Mouse (Mus musculus) bone marrow, adult 2 months (tissue): Measurements from ENCODE around the gene Ephb2. TPM values are rescaled to one million over a fixed set of nuclear protein-coding genes. Genes with fewer than 3 reads are reported as not detected.

Source experiments
- H3K27ac ChIP-seq: fragments of 200-500 bp; 2 replicates; pipeline ENCODE4 v1.5.1; 2012; ENCODE audit warnings: low read depth, mild to moderate bottlenecking, control low read depth, inconsistent platforms, low read length; ENCODE audit not compliant: control insufficient read depth, poor library complexity, insufficient read depth
- H3K4me1 ChIP-seq: fragments of 200-500 bp; 2 replicates; pipeline ENCODE4 v1.6.1; 2011; ENCODE audit warnings: low read length; ENCODE audit not compliant: control insufficient read depth, insufficient read depth
- H3K4me3 ChIP-seq: fragments of 200-500 bp; replicated peaks from 2 replicates; pipeline ENCODE3; 2011; ENCODE audit warnings: mild to moderate bottlenecking, low read depth, low read length, control low read depth; ENCODE audit not compliant: control insufficient read depth
- CTCF ChIP-seq: fragments of 200-500 bp; IDR thresholded peaks from 2 replicates; pipeline ENCODE4 v1.5.1; 2011; ENCODE audit warnings: low read length, control low read depth; ENCODE audit not compliant: control insufficient read depth, insufficient read depth
- POLR2A ChIP-seq: fragments of 200-500 bp; IDR thresholded peaks from 2 replicates; pipeline ENCODE4 v1.6.1; 2011; ENCODE audit warnings: low read depth, mild to moderate bottlenecking, control low read depth, low read length, borderline replicate concordance; ENCODE audit not compliant: control insufficient read depth
- WGBS: fragments of 180-500 bp; shearing (Covaris S2); methylation state at CpG from one replicate; pipeline ENCODE4 v1.1.7; 2018; 5-methylcytosine and 5-hydroxymethylcytosine counted together
- polyA plus RNA-seq: library from polyadenylated mRNA; stranded (reverse); fragments of >200 nt; gene quantifications from 2 replicates; pipeline ENCODE4 v1.2.4, GENCODE M21; 2011; ENCODE audit warnings: low replicate concordance; ENCODE audit not compliant: missing spikeins, insufficient read depth, insufficient read length

The Ephb2 gene
- polyA plus RNA-seq, 1 experiment, result 5.1 TPM

DNA sequence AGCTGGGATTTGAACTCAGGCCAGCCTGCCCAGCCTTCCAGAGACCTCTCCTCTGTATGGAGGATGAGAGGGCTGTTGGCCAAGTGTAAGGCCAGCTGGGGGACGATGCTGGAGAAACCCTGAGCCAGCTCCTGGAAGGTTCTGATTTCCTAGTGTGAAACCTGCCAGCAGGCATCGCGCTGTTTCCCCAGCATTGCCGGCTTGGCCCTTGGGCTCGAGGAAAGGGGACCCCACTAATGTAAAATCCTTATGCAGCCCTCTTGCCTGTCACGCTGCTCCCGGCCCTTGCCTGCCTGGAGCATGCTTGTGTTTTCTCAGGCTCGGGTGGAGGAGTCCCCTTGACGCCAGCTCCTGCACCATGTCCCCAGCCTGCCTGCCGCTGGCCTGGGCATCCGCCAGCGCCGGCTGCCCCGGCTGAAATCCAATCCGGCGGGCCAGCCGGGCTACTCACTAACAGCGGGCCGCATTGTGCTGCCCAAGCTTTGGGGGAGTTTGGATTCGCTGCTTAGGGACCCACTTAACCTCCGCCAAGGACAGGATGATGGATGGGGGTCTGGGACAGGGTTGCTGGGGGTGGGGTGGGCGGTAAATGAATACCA, 52.1 kb downstream of the Ephb2 start:
- Histone ChIP-seq H3K4me1 (no peaks in the 10 kb centered on the region), H3K27ac (no peak overlapping the region), H3K4me3 (no peak overlapping the region)
- TF ChIP-seq CTCF, result no peak
- TF ChIP-seq POLR2A, result no peak
- WGBS, result 87% methylated on average over 22 of the region's 22 CpGs

DNA sequence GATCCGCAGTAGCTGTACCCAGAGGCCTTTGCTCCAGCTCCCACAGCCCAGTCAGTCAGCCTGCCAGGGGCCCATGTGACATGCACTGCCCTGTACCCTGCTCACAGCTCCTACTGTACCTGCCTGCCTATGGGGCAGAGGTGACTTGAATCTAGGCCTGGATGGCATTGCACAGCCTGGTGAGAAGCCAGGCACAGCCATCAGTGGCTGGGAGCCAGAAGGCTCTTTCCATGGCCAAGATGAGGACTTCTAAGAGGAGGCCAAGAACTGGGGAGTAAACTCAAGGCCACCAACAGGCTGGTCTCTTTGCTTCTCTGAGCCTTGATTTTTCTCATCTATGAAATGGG, 53.2 kb downstream of the Ephb2 start:
- Histone ChIP-seq H3K27ac (no peak overlapping the region), H3K4me3 (no peak overlapping the region), H3K4me1 (no peaks in the 10 kb centered on the region)
- WGBS, result 95% methylated on average over 1 of the region's 1 CpGs
- TF ChIP-seq CTCF (no peak), POLR2A (no peak)

DNA sequence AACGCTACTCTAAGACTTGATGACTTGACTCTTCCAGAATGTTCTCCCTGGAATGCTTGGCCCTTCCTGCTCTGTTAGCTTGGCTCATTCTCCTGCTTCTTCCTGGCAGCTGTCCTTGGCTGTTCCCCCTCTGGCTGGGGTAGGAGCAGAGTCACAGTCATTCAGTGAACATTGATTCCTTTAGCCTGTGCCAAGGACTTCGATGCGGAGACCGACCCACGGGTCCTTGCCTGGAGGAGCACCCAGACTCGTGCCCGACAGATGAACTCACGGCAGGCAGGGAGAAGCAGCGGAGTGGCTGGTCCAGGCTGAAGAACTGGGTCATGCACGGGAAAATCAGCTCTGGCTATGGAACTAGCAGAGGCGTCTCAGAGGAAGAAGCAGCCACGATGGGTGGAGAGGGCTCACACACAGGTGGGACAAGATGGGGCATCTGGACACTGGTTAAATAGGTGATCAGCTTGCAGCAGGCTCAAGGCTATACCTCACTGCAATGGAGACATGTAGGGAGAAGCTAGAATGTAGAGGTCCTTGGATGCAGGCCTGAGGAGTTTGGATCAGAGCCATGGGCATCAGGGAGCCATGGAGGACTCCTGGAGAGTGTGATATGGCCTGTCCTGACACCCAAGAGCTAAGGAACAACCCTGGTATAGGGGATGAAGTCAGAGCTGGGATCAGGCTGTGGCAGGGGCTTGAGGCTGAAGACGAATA, 53.8 kb downstream of the Ephb2 start:
- 90% methylated on average over 13 of the region's 13 CpGs for WGBS
- no peak overlapping the region for H3K27ac ChIP-seq
- H3K4me1 ChIP-seq, result no peaks in the 10 kb centered on the region
- TF ChIP-seq POLR2A (no peak), CTCF (no peak)
- no peak overlapping the region for H3K4me3 ChIP-seq

DNA sequence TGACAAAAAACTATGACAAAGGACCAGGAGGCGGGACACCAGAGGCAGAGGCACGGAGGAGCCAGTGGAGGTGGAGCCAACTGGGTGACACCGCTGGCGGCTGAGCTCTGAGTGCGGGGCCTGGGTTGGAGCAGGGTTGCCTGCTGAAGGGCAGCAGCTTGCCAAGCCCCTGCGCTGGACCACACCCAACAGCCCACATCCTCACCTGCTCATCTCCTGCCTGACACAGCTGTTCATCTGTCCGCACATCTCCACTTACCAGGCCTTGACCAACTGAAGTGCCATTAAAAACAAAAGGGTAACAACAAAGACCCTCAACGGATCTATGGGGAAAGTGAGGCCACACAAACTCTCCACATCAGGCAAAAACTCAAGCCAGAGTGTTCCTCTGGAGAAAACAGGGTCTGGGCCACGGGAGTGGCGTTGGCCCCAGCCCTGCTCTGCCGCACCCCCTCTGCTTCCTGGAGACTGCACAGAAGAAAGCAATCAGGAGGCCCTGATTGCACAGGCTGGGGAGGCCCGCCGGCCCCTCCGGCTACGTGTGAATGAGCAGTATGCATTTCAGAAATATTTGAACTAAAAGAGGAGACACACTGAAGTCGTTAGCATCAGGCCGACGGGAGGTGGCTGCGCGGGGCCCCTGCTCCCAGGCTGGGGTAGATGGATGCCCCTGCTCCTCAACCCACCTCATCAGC, 55.4 kb downstream of the Ephb2 start:
- Histone ChIP-seq H3K4me1 (no peaks in the 10 kb centered on the region), H3K4me3 (no peak overlapping the region), H3K27ac (no peak overlapping the region)
- 87% methylated on average over 20 of the region's 20 CpGs for WGBS
- TF ChIP-seq POLR2A, result no peak
- TF ChIP-seq CTCF, result no peak

DNA sequence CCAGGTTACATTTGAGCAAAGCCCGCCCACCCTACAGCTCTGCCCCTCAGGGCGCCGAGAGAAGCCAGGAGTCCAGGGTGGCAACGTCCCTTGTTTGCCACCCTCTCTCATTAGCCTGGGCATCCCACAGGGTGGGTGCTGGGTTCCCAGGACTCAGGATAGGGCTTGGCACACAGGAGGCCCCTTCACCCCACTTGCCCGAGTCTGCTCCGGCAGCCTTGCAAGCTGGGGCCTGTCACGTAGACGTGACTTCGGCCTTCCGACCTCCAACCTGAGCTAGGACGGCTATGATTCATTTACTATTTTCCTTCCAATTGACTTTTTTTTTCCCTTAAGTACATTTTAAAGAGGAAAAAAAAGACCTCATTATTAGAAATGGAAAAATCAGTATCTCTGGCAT, 56.6 kb downstream of the Ephb2 start:
- Histone ChIP-seq H3K4me3 (no peak overlapping the region), H3K27ac (no peak overlapping the region), H3K4me1 (no peaks in the 10 kb centered on the region)
- WGBS, result 93% methylated on average over 11 of the region's 11 CpGs
- TF ChIP-seq POLR2A, result no peak
- no peak for TF ChIP-seq CTCF

DNA sequence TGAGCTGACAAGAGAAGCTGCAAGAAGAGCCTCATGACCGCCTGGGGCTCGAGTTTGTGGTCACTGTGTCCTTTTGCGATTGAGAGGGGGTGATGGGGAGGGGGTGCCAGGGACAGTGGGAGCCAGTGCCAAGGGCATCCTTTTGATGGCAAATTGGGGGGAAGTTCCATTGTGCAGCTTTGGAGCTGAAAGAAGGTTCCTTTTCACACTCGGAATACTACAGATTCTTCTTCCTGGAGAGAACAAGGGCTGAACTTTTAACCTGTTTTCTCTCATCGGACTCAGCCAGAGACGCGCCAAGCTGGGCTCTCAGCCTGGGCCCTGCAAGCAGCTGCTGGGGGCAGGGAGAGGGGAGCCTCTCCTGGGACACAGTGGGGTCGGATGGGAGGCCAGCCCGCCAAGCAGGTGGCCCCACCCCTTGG, 59.3 kb downstream of the Ephb2 start:
- Histone ChIP-seq H3K27ac (no peak overlapping the region), H3K4me1 (no peaks in the 10 kb centered on the region), H3K4me3 (no peak overlapping the region)
- WGBS, result 66% methylated on average over 9 of the region's 9 CpGs
- no peak for TF ChIP-seq POLR2A
- no peak for TF ChIP-seq CTCF

DNA sequence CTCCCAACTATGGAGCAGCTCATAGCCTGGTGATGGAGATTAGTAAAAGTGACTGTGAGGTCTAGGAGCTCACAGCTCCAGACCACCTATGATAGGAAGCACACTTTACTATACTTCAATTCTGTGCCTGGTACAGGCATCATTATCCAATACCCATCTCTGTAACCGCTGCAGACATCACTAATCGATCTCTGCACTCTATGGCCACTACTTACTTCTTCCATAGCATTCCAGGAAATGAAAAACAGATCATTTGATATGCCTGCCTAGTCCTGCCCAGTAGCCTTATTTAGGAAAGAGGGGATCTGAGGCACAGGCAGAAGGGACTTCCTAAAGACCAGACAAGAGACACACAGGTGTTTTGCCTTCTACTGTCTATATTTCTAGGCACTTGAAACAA, 59.9 kb downstream of the Ephb2 start:
- 70% methylated on average over 2 of the region's 2 CpGs for WGBS
- H3K4me3 ChIP-seq, result no peak overlapping the region
- H3K4me1 ChIP-seq, result no peaks in the 10 kb centered on the region
- H3K27ac ChIP-seq, result no peak overlapping the region
- TF ChIP-seq CTCF (no peak), POLR2A (no peak)

DNA sequence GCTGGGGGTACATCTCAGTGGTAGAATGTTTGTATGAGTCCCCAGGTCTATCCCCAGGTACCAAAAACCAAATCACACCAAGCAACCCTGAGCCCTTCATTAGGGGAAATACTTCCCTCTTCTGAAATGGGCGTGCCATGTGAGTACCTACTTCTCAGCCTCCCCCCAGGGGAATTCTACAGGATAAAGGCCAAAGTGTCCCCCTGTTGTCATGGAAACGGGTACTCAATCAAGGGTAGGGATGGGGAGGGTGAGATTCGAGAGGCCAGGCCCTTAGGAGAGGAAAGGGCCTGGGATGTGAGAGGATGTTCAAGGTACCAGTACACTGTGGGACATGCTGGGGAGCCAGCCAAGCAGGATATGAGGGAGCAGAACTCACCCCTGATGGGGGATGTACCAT, 61.6 kb downstream of the Ephb2 start:
- H3K4me1 ChIP-seq, result no peaks in the 10 kb centered on the region
- H3K4me3 ChIP-seq, result no peak overlapping the region
- TF ChIP-seq POLR2A, result no peak
- TF ChIP-seq CTCF, result no peak
- 57% methylated on average over 3 of the region's 3 CpGs for WGBS
- H3K27ac ChIP-seq, result no peak overlapping the region

DNA sequence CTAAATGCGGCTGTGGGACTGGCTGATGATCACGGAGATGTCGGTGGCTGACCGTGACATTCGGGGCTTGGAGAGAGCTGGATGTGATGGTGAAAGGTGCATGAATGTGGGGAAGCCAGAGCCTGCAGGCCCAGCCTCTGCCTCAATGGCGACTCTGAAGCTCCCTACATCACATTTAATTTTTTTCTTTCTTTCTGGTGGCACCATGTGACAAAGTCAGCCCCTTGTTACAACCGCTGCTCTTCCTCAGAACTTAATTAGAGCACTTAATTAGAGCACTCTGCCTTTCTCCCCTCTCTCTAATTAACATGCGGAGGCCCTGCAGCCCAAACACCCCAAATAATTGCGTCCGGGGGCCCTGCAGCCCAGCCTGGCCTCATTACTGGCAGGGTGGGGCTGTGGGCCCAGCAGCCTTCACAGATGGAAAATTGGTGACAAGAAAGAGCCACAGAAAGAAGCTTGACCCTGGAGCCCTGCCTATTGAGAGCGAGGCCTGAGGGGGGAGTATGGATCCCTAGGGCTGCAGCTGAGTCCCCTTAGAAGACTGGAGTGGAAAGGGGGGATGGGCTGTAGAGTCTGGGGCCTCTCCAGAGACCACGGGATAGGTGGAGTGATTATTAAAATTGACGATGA, 62.7 kb downstream of the Ephb2 start:
- no peak overlapping the region for H3K4me3 ChIP-seq
- no peak overlapping the region for H3K27ac ChIP-seq
- H3K4me1 ChIP-seq, result no peaks in the 10 kb centered on the region
- WGBS, result 80% methylated on average over 13 of the region's 13 CpGs
- TF ChIP-seq POLR2A, result no peak
- TF ChIP-seq CTCF, result no peak
